In the genomic region with DNA sequence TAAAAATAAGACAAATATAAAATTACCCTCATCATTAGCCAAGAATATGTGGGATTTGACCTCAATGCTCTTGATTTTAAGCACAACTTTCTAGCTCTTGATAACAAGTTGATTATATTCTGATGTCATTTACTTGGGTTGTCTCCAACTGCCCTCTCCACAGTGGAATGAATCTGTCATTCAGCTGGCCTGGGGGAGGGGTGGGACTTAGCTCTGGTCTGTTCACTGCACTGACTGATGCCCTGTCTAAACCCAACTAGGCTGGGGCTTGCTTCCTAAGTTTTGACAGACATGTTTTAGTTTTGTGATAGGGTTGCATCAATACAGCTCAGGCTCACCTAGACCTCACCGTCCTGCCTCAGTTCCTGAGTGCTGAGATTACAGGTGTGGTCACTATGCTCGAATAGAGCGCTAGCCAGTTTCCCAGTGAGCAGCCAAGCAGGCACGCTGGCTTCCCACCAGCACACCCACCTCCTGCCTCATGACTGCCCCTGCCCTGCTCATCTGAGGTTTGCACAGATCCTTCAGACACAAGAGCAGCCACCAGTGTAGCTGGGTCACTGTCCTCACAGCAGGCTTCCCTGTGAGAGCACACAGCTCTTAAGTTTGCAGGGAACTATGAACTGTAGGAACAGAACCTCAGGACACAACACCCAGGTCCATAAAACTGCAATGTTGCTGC, we compare ENCODE assay signal across 8 mouse cellular contexts.
DNase-seq lines count a peak whose midpoint lies in the region; ATAC-seq lines count a peak whose summit lies in the region.

No protein-coding gene starts in this region.

- intact Hi-C loops in left cerebral cortex, postnatal 36 days (cut with DNase I): loop anchor here (5.0 kb wide), 1 partner anchor 63 kb away; a partner anchor contains a TSS

- ATAC-seq in erythroid progenitor cell, adult 5-6 weeks (replicated peaks; ENCODE audit: low FRiP score, poor library complexity, severe bottlenecking): no peak
- no peak for ATAC-seq in megakaryocyte, adult 5-6 weeks (ENCODE audit: poor library complexity, severe bottlenecking)

- peak; percentile 71 to 73 for DNase-seq in cerebellum, postnatal 10 days
- DNase-seq in cerebellum, adult 11 months: no peak
- peak; percentile 60 for DNase-seq in left cerebral cortex, adult 11 months (ENCODE audit: low spot score)
- no peak for DNase-seq in left cerebral cortex, postnatal 36 days (ENCODE audit: low spot score in 2 of 2)
- DNase-seq in adrenal gland, postnatal 25 days: peak; percentile 33
- peak; percentile 30 to 42 for DNase-seq in left cerebral cortex, adult 9 months (ENCODE audit: low spot score in 2 of 2)

Comparison
In these comparisons a context has a peak if more than half of its experiments do, and no peak if none do; other contexts are left out.
1. DNase-seq: peak in cerebellum, postnatal 10 days (2 of 2), left cerebral cortex, adult 11 months (single experiment), adrenal gland, postnatal 25 days (single experiment) and left cerebral cortex, adult 9 months (2 of 2); none in cerebellum, adult 11 months (single experiment) and left cerebral cortex, postnatal 36 days (0 of 2).